Mouse (Mus musculus): Measurements from ENCODE around the gene Itm2b.

The Itm2b gene

DNA sequence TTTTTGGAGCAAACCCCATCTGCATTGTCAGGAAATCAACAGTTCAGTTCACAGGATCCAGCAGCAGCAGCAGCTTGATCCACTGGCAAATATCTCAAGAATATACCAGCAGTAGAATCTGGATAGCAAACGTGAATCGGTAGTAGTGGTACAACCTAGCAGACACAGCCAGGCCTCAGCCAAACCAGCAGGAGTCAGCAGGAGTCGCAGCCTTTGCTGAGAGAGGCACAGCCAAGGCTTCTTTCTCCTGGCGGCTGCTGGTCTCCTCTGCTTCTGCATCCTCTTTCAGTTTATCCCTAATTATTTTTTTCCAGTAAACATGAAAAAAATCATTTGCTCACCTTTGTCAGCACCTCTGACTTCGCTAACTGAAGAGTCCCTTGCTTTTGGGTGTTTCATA is 10.7 kb upstream of the Itm2b start:
- in situ Hi-C loops (cut with MseI, MboI): no loop called here

DNA sequence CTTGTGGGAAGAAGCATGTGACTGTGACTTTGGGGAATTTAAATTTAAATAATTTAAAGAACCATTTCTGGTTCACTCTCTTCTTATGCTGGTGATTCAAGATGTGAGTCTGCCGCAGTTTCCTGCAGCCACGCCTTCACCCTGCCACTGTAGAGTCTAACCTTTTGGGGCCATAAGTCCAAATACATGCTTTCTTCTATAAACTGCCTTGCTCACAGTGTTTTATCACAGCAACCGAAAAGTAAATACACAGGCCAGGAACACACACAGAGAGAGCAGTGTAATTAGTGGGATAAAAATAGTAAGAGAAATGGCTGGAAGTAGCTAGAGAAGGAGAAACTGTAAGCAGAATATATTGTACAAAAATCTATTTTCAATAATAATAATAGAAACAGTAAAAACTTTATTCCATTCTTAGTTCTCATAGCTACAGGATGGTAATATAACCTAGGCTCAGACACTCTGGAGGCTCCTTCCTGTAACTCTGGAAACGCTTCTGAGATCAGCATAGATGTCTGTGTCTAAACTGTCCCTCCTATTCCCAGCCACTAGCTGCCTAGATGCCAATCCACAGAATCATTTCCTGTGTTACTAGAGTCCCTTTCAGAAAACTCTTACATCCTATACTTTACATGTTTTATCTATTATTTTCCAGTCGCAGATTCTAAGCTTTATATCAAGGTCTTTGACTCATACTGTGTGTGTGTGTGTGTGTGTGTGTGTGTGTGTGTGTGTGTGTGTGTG is 9.3 kb upstream of the Itm2b start:
- in situ Hi-C loops (cut with MseI, MboI): no loop called here

- in situ Hi-C loops (cut with MseI, MboI): no loop called here
Observed at GRCm38 (mm10) chr14:73391457-73391856, 6.4 kb upstream of the Itm2b start.

DNA sequence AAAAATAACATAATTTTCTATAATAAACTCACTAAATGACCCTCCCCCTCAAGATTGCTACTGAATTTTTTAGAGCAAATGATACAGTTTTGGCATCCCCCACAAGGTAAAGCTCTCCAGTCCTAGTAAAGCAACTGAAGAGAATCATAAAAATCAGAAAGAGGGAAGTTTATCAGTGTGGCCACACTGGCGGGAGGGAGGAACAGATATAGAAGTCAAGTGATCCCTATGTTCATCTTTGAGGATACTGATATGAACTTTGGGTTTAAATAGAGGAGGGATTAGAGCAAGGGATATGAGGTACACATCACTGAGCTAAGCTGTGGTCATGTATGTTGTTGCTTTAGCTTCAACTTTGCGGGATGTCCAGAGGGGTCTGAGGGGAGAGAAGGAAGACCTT is 5.1 kb upstream of the Itm2b start:
- in situ Hi-C loops (cut with MseI, MboI): no loop called here

- in situ Hi-C loops (cut with MseI, MboI): no loop called here
Observed at GRCm38 (mm10) chr14:73389059-73389458, 4.0 kb upstream of the Itm2b start.

- in situ Hi-C loops (cut with MseI, MboI): no loop called here
Observed at GRCm38 (mm10) chr14:73388546-73388945, 3.5 kb upstream of the Itm2b start.

DNA sequence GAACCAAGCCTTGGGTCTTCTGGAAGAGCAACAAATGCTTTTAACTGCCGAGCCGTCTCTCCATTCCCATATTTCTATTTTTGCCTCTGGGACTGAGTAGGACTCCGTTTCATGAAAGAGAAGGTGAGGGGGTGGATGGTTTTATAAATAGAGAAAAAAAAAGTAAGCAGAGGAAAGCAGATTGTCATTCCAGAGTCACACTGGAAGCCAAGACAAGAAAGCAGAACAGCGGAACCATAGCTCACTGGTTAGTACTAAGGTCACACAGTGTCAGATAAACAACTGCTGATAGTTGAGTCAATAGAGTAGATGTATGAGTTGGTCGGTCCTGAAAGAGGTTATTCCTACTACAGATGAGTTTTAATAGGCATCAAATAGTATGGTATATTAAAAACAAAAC is 1.4 kb upstream of the Itm2b start:
- in situ Hi-C loops (cut with MseI, MboI): no loop called here

DNA sequence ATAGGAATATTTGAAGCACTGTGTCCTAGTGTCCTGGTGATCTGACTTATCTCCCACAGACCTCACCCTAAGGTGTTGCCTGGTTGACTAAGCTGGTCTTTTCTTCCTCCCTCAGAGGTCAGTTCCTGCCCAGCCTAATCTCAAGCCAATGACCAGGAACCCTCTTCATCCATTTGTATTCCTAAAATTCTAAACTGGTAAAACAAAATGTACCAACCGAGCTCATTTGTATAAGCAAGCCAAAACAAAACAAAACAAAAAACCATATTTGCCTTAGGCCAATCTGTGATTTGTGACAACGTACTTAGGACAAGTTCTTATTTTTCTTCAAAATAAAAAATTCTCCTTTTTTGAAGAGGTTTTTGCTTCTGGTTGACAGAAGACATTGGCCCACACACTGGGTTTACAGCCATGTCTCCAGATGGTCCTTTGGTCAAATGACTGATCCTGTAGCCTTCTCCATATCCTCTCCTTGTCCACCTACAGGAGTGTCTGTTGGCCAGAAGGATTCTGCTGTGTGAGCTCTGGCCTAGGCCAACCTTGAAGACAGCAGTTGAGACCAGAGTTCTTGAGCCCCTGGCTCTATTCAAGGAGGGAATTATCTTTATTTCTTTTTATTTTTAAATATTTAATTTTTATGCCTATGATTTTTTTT is 758 bp upstream of the Itm2b start:
- in situ Hi-C loops (cut with MseI, MboI): no loop called here

GRCm38 (mm10) chr14:73384546-73384912 is 560 bp downstream of the Itm2b start:
- in situ Hi-C loops (cut with MseI, MboI): no loop called here

DNA sequence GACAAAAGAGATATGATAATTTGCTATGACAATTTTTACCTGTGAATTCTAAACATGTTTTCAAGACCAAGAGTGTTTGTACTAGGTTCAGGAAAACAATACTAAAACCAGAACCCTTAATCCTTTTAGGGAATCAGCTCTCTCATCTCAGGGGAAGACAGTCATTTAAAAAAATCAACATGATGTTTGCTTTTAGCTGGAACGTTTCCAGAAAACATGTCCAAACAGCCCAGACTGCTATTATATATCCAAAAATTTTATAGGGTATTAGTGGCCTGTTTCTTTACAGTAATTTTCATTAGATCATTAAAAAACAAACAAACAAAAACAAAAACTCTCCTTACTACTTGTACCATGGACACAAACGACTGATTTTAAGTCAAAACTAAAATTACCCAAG is 1.3 kb downstream of the Itm2b start:
- in situ Hi-C loops (cut with MseI, MboI): no loop called here

- in situ Hi-C loops (cut with MseI, MboI): no loop called here
Observed at GRCm38 (mm10) chr14:73382699-73383098, 2.4 kb downstream of the Itm2b start.

GRCm38 (mm10) chr14:73381559-73381958 is 3.5 kb downstream of the Itm2b start:
- in situ Hi-C loops (cut with MseI, MboI): no loop called here

DNA sequence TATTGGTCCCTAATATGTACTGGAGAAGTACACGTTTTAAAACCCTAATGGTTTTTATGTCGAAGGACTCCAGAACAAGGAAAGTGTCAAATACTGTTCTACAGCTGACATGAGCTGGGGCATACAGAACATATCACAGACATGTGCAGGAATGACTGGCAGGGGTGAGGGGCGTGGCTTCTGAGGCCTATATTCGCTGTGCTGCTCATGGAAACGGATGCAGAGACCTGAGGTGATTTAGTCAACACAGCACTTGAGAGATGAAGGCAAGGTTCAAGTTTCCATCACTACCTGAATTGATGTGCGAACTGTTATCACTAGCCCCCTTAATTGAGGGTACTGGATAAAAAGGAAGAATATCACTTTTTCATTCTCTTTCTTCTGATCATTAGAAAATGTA is 7.3 kb downstream of the Itm2b start:
- in situ Hi-C loops (cut with MseI, MboI): no loop called here

- in situ Hi-C loops (cut with MseI, MboI): no loop called here
Observed at GRCm38 (mm10) chr14:73376920-73377319, 8.2 kb downstream of the Itm2b start.

GRCm38 (mm10) chr14:73375903-73376302 is 9.2 kb downstream of the Itm2b start:
- in situ Hi-C loops (cut with MseI, MboI): no loop called here

DNA sequence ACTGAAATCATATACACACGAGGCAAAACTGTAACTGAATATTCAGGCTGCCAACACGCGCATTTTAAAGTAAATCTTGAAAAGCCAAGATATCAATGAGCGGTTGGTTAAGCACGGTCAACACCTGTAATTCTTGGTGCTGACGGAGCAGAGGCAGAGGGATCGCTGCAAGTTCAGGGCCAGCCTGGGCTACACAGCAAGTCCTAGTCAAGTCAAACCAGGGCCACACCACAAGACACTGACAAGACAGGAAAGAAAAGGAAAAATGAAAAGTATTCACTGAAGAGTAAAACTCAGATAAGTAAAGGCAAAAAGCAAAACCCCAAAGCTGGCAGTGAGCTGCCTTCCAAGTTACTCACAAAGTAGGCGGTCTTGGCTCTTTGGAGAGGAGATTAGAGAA is 9.6 kb downstream of the Itm2b start:
- in situ Hi-C loops (cut with MseI, MboI): no loop called here

DNA sequence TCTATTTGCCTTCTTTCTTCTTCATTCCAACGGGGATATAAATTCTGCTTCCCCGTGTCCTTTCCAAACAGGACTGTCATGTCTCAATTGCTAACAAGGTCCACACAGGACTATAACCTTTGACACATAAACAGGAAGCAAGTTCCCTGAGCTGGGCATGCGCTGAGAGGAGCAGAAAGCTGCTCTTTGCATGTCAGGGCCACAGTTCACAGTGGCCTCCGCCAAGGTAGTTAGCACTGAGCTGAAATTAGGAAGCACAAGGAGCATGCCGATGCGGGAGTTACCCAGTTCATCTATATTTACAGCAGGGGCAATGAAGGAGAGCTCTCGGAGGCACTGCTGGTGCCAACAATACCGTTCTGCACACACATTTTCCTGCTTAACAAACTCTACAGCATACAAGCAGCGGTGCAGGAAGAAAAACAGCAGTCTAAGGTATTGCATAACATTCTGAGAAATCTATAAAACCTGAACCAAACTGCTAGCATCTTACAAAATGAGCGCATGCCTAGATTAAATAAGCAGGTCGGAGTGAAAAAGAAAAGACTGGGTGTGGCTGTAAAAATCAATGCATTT is 10.7 kb downstream of the Itm2b start:
- in situ Hi-C loops (cut with MseI, MboI): no loop called here

DNA sequence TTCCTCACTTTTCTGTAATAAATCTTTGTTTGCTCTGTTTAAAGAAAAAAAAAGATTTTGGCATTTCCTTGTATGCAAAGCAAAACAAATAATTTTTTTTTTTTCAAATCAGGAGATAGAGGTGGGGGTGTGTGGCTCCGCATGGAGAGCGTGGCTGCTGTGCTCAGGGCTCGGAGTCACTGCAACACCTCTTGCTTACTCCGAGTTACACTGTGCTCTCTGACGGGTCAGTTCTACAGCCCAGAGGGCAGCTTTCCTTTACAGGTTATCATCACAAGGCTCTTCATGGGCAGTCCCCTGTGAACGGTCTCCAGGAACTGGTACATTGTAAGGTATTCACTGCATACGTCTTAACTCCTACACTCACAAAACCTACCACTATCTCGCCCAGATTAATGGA is 11.5 kb downstream of the Itm2b start:
- in situ Hi-C loops (cut with MseI, MboI): no loop called here

GRCm38 (mm10) chr14:73372990-73373389 is 12.1 kb downstream of the Itm2b start:
- in situ Hi-C loops (cut with MseI, MboI): no loop called here

DNA sequence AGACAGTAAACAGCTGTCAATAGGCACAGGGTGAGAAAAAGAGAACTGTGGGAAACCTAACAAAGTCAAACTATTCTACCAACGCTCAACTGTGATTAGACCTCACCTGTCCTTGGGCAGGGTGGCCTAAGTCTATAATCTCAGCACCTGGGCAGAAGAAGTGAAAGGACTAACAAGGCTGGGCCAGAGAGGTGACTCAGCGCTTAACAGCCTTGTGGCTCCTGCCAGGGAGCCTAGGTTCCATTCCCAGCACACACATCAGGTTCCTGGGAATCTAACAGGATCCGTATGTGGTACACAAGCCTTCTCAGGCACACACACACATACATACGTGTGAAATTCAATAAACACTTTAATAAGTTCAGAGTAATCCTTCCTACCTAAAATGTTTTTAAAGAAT is 13.5 kb downstream of the Itm2b start:
- in situ Hi-C loops (cut with MseI, MboI): no loop called here

DNA sequence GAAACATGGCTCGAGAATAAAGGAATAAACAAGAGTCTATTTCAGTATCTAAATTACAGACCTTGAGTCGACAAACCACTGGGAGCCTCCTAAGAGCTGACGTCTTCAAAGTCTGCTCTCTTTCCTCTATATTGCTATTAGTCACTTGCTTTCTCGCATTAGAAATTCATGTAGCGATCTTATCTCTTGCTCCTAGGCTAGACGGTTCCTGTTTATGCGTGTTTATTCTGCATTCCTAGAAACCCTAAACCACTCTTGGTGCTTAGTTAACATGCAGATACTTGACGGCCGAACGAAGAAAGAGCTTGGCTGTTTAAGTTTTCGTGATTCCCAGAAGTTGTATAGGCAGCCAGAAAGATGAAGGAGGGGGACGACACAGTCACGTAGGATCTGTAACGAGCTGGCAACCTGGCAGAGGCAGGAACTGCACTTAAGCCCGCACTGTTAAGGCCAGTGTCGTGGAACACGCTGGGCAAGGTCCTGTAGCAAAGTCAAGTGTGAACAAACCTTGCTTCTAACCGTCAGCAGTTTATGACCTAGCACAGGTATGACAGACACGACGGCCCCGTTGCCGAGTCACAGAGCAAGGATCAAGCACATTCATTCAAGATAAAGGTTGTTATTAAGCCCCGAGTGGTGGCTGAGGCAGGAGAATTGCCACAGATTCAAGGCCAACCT is 14.3 kb downstream of the Itm2b start:
- in situ Hi-C loops (cut with MseI, MboI): no loop called here

- in situ Hi-C loops (cut with MseI, MboI): no loop called here
Observed at GRCm38 (mm10) chr14:73370078-73370670, 14.9 kb downstream of the Itm2b start.

All from mouse trophoblast stem cell (cell line).